Mouse (Mus musculus) embryonic facial prominence, embryonic 13.5 days (tissue): ENCODE measurements around the gene Slc9a2. TPM values are rescaled to one million over a fixed set of nuclear protein-coding genes. Genes with fewer than 3 reads are reported as not detected.
"Not testable (repeated sequence)": the region's sequence is repeated elsewhere in the genome, so short reads cannot be mapped to it uniquely, and the experiment has no call there.

Experiments used
- ATAC-seq: fragments of 200-750 bp; cut with Nextera tagmentation; 2 replicates; pipeline ENCODE4 v1.8.0; 2017; ENCODE audit warnings: low read depth; ENCODE audit not compliant: insufficient number of reproducible peaks, insufficient read depth, low FRiP score, low TSS enrichment
- H3K27ac ChIP-seq: fragments of 300-500 bp; sonication (generic); 2 replicates; pipeline ENCODE4 v1.5.1; 2015; ENCODE audit warnings: moderate library complexity, mild to moderate bottlenecking, inconsistent platforms
- H3K27me3 ChIP-seq: fragments of 300-500 bp; sonication (generic); 2 replicates; pipeline ENCODE4 v1.6.1; 2015; ENCODE audit warnings: mild to moderate bottlenecking, inconsistent platforms
- H3K36me3 ChIP-seq: fragments of 300-500 bp; sonication (generic); 2 replicates; pipeline ENCODE4 v1.6.1; 2015; ENCODE audit warnings: mild to moderate bottlenecking, inconsistent platforms
- H3K4me1 ChIP-seq: fragments of 300-500 bp; sonication (generic); 2 replicates; pipeline ENCODE4 v1.6.1; 2015; ENCODE audit warnings: inconsistent platforms
- H3K4me2 ChIP-seq: fragments of 300-500 bp; sonication (generic); 2 replicates; pipeline ENCODE4 v1.6.1; 2015; ENCODE audit warnings: moderate library complexity, mild to moderate bottlenecking, inconsistent platforms
- H3K4me3 ChIP-seq: fragments of 300-500 bp; sonication (generic); 2 replicates; pipeline ENCODE4 v1.5.1; 2015; ENCODE audit warnings: mild to moderate bottlenecking, inconsistent platforms
- H3K9ac ChIP-seq: fragments of 300-500 bp; sonication (generic); 2 replicates; pipeline ENCODE4 v1.6.1; 2015; ENCODE audit warnings: mild to moderate bottlenecking, inconsistent platforms
- H3K9me3 ChIP-seq: fragments of 300-500 bp; sonication (generic); 2 replicates; pipeline ENCODE4 v1.6.1; 2016; ENCODE audit warnings: inconsistent platforms
- WGBS: fragments of 180-500 bp; shearing (Covaris S2); methylation state at CpG from one replicate; pipeline ENCODE4 v1.1.7; 2015; ENCODE audit warnings: mixed read lengths; 5-methylcytosine and 5-hydroxymethylcytosine counted together
- polyA plus RNA-seq: library from polyadenylated mRNA; unstranded; fragments of >200 nt; fragmentation: Nextera tagmentation; extraction: Ambion mirVana; gene quantifications from 2 replicates; pipeline ENCODE4 v1.2.1, GENCODE M21; 2015

Gene Slc9a2
- polyA plus RNA-seq, 1 experiment from 2014 or later: 1.2 TPM

DNA sequence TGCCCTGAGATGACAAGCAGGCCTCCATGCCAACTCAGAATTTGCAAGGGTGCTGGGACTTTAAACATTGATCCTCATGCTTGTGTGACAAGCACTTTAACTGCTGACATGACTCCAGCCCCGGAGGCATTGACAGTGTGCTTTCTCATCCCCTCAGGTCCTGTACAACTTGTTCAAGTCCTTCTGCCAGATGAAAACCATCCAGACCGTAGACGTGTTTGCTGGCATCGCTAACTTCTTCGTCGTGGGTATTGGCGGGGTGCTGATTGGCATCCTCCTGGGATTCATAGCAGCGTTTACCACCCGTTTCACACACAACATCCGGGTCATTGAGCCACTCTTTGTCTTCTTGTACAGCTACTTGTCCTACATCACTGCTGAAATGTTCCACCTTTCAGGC is 45.7 kb downstream of the Slc9a2 start:
- no peaks in the 10 kb centered on the region for H3K9me3 ChIP-seq
- ATAC-seq: no peak
- H3K4me1 ChIP-seq: no peaks in the 10 kb centered on the region
- no peaks in the 10 kb centered on the region for H3K36me3 ChIP-seq
- no peak overlapping the region for H3K9ac ChIP-seq
- no peak overlapping the region for H3K27ac ChIP-seq
- no peak overlapping the region for H3K4me3 ChIP-seq
- H3K4me2 ChIP-seq: no peak overlapping the region
- no peaks in the 10 kb centered on the region for H3K27me3 ChIP-seq
- 86% methylated on average over 10 of the region's 10 CpGs for WGBS

DNA sequence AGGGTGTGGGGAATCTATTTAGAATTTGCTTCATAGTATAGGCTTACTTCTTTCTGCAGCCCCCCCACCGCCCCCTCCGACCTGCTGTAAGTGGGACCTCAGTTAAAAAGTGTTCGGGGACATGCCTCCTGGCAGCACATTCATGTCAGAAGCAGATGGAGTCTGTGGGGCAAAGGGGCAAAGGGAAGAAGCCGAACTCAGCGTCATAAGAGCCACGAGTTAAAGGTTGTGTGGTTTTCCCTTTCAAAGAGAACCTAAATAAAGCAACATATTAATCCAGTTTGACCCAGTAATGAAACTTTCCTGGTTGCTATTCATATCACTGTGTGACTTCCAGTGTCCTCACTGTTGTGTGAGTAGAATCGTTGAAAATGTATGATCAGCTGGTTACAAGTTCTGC is 47.0 kb downstream of the Slc9a2 start:
- Histone ChIP-seq H3K4me1 (no peaks in the 10 kb centered on the region), H3K4me2 (no peak overlapping the region), H3K9ac (no peak overlapping the region), H3K36me3 (no peaks in the 10 kb centered on the region), H3K27me3 (no peaks in the 10 kb centered on the region), H3K9me3 (no peaks in the 10 kb centered on the region), H3K4me3 (no peak overlapping the region), H3K27ac (no peak overlapping the region)
- no peak for ATAC-seq
- 78% methylated on average over 7 of the region's 7 CpGs for WGBS

DNA sequence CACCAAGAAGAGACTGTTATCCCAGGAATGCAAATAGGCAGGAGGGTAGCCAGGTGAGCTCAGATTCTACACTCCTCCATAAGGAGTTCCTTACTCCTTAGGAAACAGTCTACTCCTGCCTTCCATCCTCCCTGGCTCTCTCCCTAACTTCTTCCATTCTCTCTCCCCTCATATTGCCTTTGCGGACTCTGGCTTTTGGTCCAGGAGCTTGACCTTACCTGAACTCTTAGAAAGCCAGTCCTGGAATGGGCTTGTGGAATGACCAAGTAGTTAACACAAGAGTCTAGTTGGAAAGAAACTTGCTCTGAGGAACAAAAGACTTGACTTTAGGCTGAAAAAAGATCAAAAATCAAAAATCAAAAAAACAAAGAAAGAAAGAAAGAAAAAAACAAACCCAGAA is 48.3 kb downstream of the Slc9a2 start:
- Histone ChIP-seq H3K9ac (no peak overlapping the region), H3K4me3 (no peak overlapping the region), H3K4me2 (no peak overlapping the region), H3K36me3 (no peaks in the 10 kb centered on the region), H3K27ac (no peak overlapping the region), H3K9me3 (no peaks in the 10 kb centered on the region), H3K27me3 (no peaks in the 10 kb centered on the region), H3K4me1 (no peaks in the 10 kb centered on the region)
- ATAC-seq: no peak
- 88% methylated on average over 1 of the region's 1 CpGs for WGBS

DNA sequence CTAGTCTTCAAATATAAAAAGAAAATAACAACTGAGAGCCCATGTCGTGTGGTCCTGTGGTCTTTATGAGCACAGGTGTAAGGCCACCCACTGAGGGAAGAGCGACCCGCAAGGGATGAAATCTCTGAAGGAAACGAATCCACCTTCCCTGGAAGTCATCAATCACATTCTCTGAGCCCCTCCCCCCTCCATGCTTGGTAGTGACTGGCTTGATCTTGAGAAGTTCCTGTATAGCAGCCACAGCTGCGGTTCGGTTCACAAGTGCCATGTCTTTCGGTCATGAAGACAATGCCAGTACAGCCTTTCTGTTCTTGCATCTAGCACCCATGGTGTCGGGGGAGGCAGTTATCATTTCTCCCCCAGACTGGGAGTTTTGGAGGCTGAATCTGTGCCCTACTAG is 57.3 kb downstream of the Slc9a2 start:
- Histone ChIP-seq H3K27ac (no peak overlapping the region), H3K36me3 (no peaks in the 10 kb centered on the region), H3K4me3 (no peak overlapping the region), H3K27me3 (no peaks in the 10 kb centered on the region), H3K4me1 (no peaks in the 10 kb centered on the region), H3K9me3 (no peaks in the 10 kb centered on the region), H3K9ac (no peak overlapping the region), H3K4me2 (no peak overlapping the region)
- WGBS: 87% methylated on average over 8 of the region's 8 CpGs
- no peak for ATAC-seq

DNA sequence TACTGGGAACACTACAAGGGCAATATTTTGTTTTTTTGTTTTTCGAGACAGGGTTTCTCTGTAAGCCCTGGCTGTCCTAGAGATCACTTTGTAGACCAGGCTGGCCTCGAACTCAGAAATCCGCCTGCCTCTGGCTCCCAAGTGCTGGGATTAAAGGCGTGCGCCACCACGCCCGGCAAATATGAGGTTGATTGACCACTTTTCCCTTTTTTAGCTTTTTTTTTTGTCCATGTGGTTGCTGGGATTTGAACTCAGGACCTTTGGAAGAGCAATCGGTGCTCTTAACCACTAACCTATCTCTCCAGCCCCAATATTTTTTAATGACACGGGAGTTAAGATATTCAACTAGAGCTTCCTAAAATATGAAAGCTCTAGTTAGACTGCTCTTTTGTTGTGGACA is 57.9 kb downstream of the Slc9a2 start:
- not testable (repeated sequence) for H3K27ac ChIP-seq, H3K27me3 ChIP-seq, ATAC-seq, H3K4me1 ChIP-seq, H3K9me3 ChIP-seq, H3K4me2 ChIP-seq, H3K9ac ChIP-seq, H3K4me3 ChIP-seq, H3K36me3 ChIP-seq
- 92% methylated on average over 9 of the region's 9 CpGs for WGBS

DNA sequence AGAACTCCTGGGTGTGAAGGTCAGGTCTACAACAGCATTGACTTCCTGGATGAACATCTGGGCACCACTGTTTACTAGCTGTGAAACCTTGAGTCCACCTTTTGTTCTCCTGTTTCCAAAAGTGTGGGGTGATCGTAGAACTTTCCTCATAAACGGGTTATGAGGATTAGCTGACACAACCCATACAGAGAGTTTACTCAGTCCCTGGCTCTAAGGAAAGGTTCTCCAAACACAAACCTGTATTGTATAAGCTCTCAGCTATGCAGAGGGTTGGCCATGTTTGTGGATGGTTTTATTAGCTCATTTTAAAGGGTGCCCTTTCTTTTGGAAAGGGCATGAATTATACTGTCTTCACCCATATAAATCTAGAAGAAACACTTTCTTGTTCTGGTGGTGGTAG is 60.4 kb downstream of the Slc9a2 start:
- 79% methylated on average over 2 of the region's 2 CpGs for WGBS
- Histone ChIP-seq H3K9me3 (no peaks in the 10 kb centered on the region), H3K4me3 (no peak overlapping the region), H3K9ac (no peak overlapping the region), H3K4me1 (no peaks in the 10 kb centered on the region), H3K36me3 (no peaks in the 10 kb centered on the region), H3K27me3 (no peaks in the 10 kb centered on the region), H3K27ac (no peak overlapping the region), H3K4me2 (no peak overlapping the region)
- no peak for ATAC-seq

DNA sequence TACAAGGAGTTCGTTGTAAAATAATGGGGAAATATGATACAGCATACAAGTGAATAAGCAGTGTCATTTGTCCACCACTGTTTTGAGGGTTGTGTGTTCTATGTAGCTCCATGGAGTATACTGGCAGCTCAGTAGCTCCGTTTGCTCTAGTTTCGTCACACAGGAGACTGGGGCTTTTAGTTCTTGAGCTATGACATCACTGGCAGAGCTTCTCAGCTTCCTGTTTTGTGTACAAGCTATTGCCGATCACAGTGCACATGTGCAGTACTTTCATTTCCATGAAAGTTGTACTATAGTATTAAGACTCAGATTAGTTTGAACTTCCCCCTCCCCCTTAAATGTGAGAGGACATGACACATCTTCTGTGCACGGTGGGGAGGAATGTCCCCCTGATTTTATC is 65.7 kb downstream of the Slc9a2 start:
- H3K9me3 ChIP-seq: no peaks in the 10 kb centered on the region
- no peaks in the 10 kb centered on the region for H3K36me3 ChIP-seq
- no peak overlapping the region for H3K4me2 ChIP-seq
- H3K4me1 ChIP-seq: no peaks in the 10 kb centered on the region
- no peak for ATAC-seq
- no peak overlapping the region for H3K4me3 ChIP-seq
- H3K27ac ChIP-seq: no peak overlapping the region
- H3K9ac ChIP-seq: no peak overlapping the region
- WGBS: 71% methylated on average over 5 of the region's 5 CpGs
- H3K27me3 ChIP-seq: no peaks in the 10 kb centered on the region

DNA sequence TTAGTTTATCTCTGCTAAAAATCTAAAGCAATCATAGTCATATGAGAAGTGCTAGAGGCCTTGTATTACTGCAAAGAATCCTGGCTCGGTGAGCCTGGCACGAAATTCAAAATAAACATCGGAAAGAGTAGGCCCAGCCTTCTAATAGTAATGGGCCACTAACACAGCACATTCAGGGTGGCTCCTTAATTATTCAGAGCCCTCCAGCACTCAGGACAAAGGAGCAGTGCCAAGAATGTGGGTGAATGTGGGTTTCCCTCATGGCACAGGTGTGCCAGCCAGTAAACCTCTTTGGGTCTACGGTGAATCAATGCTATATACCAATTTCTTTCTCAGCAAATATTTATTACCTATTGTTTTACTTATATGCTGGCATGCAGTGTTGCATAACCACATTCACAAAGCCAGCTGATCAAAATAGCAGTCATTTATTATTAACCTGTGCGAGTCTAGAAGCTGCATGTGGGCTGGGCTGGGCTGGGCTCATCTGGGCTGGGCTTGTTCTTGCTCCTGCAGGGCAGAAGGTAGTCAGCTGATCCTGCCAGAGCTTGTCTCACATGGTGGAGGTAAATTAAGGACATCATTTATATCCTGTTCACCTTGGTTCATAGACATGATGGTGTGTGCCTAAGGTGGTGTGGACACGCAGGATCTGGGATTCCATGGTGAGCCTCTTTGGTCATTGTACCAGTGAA is 79.5 kb downstream of the Slc9a2 start:
- 74% methylated on average over 6 of the region's 6 CpGs for WGBS
- no peaks in the 10 kb centered on the region for H3K4me1 ChIP-seq
- no peak overlapping the region for H3K4me2 ChIP-seq
- H3K4me3 ChIP-seq: no peak overlapping the region
- ATAC-seq: no peak
- no peak overlapping the region for H3K27ac ChIP-seq
- H3K9me3 ChIP-seq: no peaks in the 10 kb centered on the region
- H3K27me3 ChIP-seq: no peaks in the 10 kb centered on the region
- H3K9ac ChIP-seq: no peak overlapping the region
- no peaks in the 10 kb centered on the region for H3K36me3 ChIP-seq

DNA sequence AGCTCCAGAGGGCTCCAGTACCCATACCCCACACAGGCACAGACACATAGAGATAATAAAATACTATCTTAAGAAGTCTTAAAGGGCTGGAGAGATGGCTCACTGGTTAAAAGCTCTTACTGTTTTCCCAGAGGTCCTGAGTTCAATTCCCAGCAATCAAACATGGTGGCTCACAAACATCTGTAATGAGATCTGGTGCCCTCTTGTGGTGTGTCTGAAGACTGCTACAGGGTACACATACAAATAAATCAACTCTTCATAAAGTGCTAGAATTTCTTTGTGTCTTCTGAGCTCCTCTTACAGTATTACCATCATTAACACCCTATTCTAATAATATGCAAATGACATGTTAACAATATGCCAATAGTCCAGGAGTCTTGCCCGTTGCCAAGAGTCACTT is 83.7 kb downstream of the Slc9a2 start:
- no peaks in the 10 kb centered on the region for H3K27me3 ChIP-seq
- no peak overlapping the region for H3K4me2 ChIP-seq
- WGBS: 80% methylated on average over 1 of the region's 1 CpGs

DNA sequence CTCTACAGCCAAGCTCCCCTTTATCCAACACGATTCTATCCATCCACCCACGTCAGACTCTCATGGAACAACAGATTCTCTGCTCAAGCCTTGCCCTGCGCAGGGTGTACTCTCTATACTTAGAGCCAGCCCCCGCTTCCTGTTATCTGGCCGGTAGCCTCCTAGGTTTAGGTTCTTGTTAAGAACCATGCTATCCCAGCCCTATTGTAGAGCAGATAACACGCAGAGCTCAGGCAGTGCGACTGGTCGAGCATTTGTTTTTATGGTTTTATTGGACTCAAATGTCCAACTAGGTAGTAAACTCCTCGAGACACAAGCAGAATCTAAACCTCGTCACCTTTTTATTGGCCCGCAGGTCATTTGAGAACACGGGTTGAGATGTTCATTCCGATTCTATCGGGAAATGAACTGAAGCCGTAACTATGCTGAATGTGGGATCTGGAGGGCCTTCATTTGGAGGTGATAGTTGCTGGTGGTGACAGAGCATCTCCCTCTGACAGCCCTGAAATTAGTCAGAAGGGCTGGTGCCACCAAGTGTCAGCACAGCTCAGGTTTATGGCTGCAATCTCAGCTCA is 84.4 kb downstream of the Slc9a2 start:
- Histone ChIP-seq H3K4me1 (no peaks in the 10 kb centered on the region), H3K27me3 (no peaks in the 10 kb centered on the region), H3K4me3 (no peak overlapping the region), H3K36me3 (no peaks in the 10 kb centered on the region), H3K4me2 (no peak overlapping the region), H3K9ac (no peak overlapping the region), H3K9me3 (no peaks in the 10 kb centered on the region), H3K27ac (no peak overlapping the region)
- no peak for ATAC-seq
- 90% methylated on average over 15 of the region's 15 CpGs for WGBS

More for the DNA sequence above, 83.7 kb downstream of the Slc9a2 start:
- no peaks in the 10 kb centered on the region for H3K4me1 ChIP-seq
- no peak overlapping the region for H3K4me3 ChIP-seq
- no peaks in the 10 kb centered on the region for H3K36me3 ChIP-seq
- H3K27ac ChIP-seq: no peak overlapping the region
- H3K9ac ChIP-seq: no peak overlapping the region
- H3K9me3 ChIP-seq: no peaks in the 10 kb centered on the region
- ATAC-seq: no peak

DNA sequence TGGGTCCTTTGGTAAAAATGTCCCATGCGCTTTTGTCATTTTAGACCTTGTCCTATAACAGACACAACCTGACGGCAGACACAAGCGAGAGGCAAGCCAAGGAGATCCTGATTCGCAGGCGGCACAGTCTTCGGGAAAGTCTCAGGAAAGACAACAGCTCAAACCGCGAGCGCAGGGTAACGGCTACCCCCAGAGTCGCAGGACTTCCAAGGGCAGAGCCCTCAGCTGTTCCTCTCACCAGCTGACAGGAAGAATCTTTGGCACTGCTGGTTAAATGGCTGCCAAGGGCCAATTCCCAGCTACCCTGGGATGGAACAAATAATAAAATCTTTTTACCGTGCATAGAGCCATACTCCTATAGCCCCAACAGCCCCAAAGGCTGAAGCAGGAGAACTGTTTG is 85.1 kb downstream of the Slc9a2 start:
- Histone ChIP-seq H3K36me3 (no peaks in the 10 kb centered on the region), H3K27ac (no peak overlapping the region), H3K9me3 (no peaks in the 10 kb centered on the region), H3K4me3 (no peak overlapping the region), H3K27me3 (no peaks in the 10 kb centered on the region), H3K4me2 (no peak overlapping the region), H3K4me1 (no peaks in the 10 kb centered on the region), H3K9ac (no peak overlapping the region)
- 91% methylated on average over 12 of the region's 12 CpGs for WGBS
- ATAC-seq: no peak

DNA sequence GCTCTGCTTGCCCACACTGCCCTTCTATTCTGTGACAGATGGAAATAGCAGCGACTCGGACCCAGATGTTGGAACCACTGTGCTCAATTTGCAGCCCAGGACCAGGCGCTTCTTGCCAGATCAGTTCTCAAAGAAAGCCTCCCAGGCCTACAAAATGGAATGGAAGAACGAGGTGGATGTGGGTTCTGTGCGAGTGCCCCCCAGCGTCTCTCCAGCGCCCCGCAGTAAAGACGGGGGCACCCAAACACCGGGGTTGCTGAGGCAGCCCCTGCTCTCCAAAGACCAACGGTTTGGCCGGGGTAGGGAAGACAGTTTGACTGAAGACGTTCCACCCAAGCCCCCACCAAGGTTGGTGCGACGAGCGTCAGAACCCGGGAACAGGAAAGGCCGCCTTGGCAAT is 87.2 kb downstream of the Slc9a2 start:
- Histone ChIP-seq H3K36me3 (no peaks in the 10 kb centered on the region), H3K9ac (no peak overlapping the region), H3K4me1 (no peaks in the 10 kb centered on the region), H3K4me2 (no peak overlapping the region), H3K9me3 (no peaks in the 10 kb centered on the region), H3K27ac (no peak overlapping the region), H3K27me3 (no peaks in the 10 kb centered on the region), H3K4me3 (no peak overlapping the region)
- ATAC-seq: no peak
- 89% methylated on average over 18 of the region's 18 CpGs for WGBS
